Mouse (Mus musculus) hindbrain, embryonic 16.5 days (tissue): ENCODE data around the gene Cln5. TPM values are rescaled to one million over a fixed set of nuclear protein-coding genes. Genes with fewer than 3 reads are reported as not detected.

ENCODE experiments used
- ATAC-seq: fragments of 200-750 bp; cut with Nextera tagmentation; 2 replicates; pipeline ENCODE4 v1.8.0; 2017; ENCODE audit warnings: moderate TSS enrichment, moderate library complexity
- H3K27ac ChIP-seq: fragments of 300-500 bp; sonication (generic); 2 replicates; pipeline ENCODE4 v1.5.1; 2014; ENCODE audit warnings: low read depth, mild to moderate bottlenecking, control low read depth, low read length, moderate library complexity
- H3K27me3 ChIP-seq: fragments of 300-500 bp; sonication (generic); replicated peaks from 2 replicates; pipeline ENCODE4 v1.6.1; 2014; ENCODE audit warnings: low read length; ENCODE audit not compliant: control insufficient read depth, insufficient read depth
- H3K36me3 ChIP-seq: fragments of 300-500 bp; sonication (generic); 2 replicates; pipeline ENCODE4 v1.6.1; 2014; ENCODE audit warnings: mild to moderate bottlenecking, low read length, moderate library complexity, mixed read lengths; ENCODE audit not compliant: control insufficient read depth, insufficient read depth
- H3K4me1 ChIP-seq: fragments of 300-500 bp; sonication (generic); 2 replicates; pipeline ENCODE4 v1.6.1; 2014; ENCODE audit warnings: low read depth, low read length; ENCODE audit not compliant: control insufficient read depth, insufficient read depth
- H3K4me2 ChIP-seq: fragments of 300-500 bp; sonication (generic); 2 replicates; pipeline ENCODE4 v1.6.1; 2014; ENCODE audit warnings: mild to moderate bottlenecking, low read length, control low read depth, moderate library complexity
- H3K4me3 ChIP-seq: fragments of 300-500 bp; sonication (generic); 2 replicates; pipeline ENCODE4 v1.5.1; 2014; ENCODE audit warnings: mild to moderate bottlenecking, low read length, control low read depth, moderate library complexity
- H3K9ac ChIP-seq: fragments of 300-500 bp; sonication (generic); 2 replicates; pipeline ENCODE4 v1.6.1; 2014; ENCODE audit warnings: low read depth, mild to moderate bottlenecking, control low read depth, low read length, moderate library complexity
- H3K9me3 ChIP-seq: fragments of 300-500 bp; sonication (generic); 2 replicates; pipeline ENCODE4 v1.6.1; 2014; ENCODE audit warnings: mild to moderate bottlenecking, low read length, moderate library complexity; ENCODE audit not compliant: control insufficient read depth
- WGBS: fragments of 180-500 bp; shearing (Covaris S2); extraction: QIAGEN DNeasy Blood & Tissue Kit; methylation state at CpG from one replicate; pipeline ENCODE4 v1.1.7; 2014; 5-methylcytosine and 5-hydroxymethylcytosine counted together
- polyA plus RNA-seq: library from polyadenylated mRNA; unstranded; fragments of >200 nt; fragmentation: Nextera tagmentation; extraction: Ambion mirVana; gene quantifications from 2 replicates; pipeline ENCODE4 v1.2.1, GENCODE M21; 2015

Gene Cln5
- polyA plus RNA-seq, 1 experiment from 2014 or later = 12.1 TPM

DNA sequence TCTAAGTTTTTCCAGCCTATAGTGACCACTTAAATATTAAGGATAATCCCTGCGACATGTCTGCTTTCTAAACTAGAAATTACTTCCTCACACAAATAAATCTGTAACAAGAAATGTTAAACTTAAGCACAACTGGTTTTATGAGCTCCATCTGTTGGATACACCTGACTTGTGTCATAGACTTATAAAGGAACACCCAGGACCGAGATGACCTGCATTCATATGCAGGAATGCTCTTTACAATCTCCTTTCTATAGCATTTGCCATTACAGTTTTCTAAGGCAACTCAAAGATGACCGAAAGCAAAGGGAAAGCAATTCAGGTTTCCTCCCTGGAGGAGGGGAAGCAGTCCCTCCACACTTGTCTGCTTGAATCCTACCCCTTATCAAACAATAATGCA, 23.2 kb downstream of the Cln5 start:
- no peak overlapping the region for H3K9ac ChIP-seq
- H3K27me3 ChIP-seq = no peaks in the 10 kb centered on the region
- H3K27ac ChIP-seq = no peak overlapping the region
- peaks cover 7% of the 10 kb centered on the region for H3K36me3 ChIP-seq
- no peak for ATAC-seq
- no peaks in the 10 kb centered on the region for H3K9me3 ChIP-seq
- WGBS = 91% methylated on average over 3 of the region's 3 CpGs
- H3K4me2 ChIP-seq = no peak overlapping the region
- H3K4me1 ChIP-seq = peaks cover 21% of the 10 kb centered on the region
- H3K4me3 ChIP-seq = no peak overlapping the region

DNA sequence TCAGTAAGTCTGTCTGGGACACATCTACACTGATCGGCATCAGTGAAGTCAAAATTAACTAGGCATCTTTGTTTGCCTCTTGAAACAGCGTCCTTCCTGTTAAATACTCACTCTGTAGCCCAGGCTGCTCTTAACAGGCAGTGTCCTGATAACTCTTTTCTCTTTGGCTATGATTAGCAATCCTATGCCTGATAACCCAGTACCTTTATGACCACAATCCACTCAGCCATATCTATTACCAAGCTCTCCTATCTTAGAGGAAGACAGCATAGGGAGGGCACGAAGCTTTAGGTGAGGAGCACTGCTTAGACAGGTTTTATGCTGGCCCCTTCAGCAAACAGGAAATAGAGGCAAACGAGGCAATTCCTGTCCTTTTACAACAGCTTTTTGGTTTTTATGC, 23.7 kb downstream of the Cln5 start:
- WGBS = 86% methylated on average over 4 of the region's 4 CpGs
- ATAC-seq = no peak
- no peak overlapping the region for H3K9ac ChIP-seq

DNA sequence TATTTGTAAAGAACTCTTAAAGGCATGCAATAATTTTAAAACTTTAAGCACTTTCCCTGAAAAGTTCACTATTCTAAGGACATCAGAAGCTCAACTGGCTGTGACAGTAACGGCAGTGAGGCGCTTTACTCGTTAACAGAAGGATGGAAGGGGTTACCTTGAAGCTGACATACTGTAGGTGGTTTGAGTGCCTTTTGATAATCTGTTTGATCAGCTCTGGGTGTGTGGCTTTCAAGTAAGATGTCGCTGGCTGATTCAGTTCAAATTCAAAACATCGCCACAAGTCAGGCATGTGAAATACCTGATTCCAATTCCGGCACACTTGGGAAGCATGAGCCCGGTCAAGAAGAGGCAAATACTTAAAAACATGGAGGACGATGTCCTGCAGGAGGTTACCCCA, 25.0 kb downstream of the Cln5 start:
- no peak overlapping the region for H3K9ac ChIP-seq

More for the DNA sequence above, 23.7 kb downstream of the Cln5 start:
- H3K4me2 ChIP-seq = no peak overlapping the region
- no peaks in the 10 kb centered on the region for H3K27me3 ChIP-seq
- no peaks in the 10 kb centered on the region for H3K9me3 ChIP-seq
- peaks cover 6% of the 10 kb centered on the region for H3K36me3 ChIP-seq
- peaks cover 21% of the 10 kb centered on the region for H3K4me1 ChIP-seq
- no peak overlapping the region for H3K4me3 ChIP-seq
- no peak overlapping the region for H3K27ac ChIP-seq

DNA sequence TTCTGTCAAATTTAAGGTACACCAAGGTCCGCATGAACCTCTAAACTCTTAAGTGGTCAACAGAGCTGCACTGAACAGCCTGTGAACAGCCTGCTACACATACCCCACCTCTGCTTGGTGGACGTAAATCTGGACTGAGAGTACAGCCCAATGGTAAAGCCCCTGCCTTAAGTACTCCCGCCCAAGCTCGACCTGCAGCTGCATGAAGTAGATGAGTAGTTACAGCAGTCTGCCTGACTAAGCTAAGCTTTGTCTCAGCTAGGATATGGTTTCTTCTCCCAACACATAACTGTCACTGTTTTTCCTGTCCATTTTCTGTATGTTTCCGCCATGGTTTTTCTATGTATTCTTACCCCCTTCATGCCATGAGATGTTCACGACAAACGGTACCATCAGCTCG, 25.8 kb downstream of the Cln5 start:
- Histone ChIP-seq H3K27ac (no peak overlapping the region), H3K4me1 (peaks cover 21% of the 10 kb centered on the region), H3K9ac (no peak overlapping the region), H3K36me3 (peaks cover 3% of the 10 kb centered on the region; the same call in 1 of the 2 replicates), H3K27me3 (no peaks in the 10 kb centered on the region), H3K4me3 (no peak overlapping the region), H3K4me2 (no peak overlapping the region), H3K9me3 (no peaks in the 10 kb centered on the region)
- no peak for ATAC-seq
- 91% methylated on average over 8 of the region's 8 CpGs for WGBS

More for the DNA sequence above, 25.0 kb downstream of the Cln5 start:
- Histone ChIP-seq H3K9me3 (no peaks in the 10 kb centered on the region), H3K4me3 (no peak overlapping the region), H3K4me2 (no peak overlapping the region), H3K36me3 (peaks cover 3% of the 10 kb centered on the region; the same call in 1 of the 2 replicates), H3K4me1 (peaks cover 21% of the 10 kb centered on the region), H3K27ac (no peak overlapping the region), H3K27me3 (no peaks in the 10 kb centered on the region)
- WGBS = 89% methylated on average over 8 of the region's 8 CpGs
- no peak for ATAC-seq

DNA sequence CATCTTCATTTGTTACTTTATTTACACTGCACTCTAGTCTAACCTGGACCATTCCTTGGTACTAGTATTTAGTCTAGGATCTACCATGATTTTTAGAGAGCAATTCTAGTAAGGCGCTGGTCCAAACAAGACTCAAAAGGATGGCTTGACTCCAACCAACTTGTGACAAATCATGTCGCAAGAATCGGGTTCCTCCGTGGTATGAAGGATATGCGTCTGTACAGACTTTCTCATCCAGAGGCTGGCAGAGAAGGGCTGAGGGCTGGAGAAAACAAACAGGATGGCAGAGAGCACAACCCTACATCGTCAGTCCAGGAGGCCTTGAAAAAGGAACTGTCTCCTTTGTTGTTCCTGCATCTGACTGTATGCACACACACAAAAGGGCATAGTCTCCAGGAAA, 26.6 kb downstream of the Cln5 start:
- 0 out of 2 replicates have a peak overlapping the region, but pooled peaks have one; percentile 14 for H3K4me2 ChIP-seq
- no peaks in the 10 kb centered on the region for H3K27me3 ChIP-seq
- H3K36me3 ChIP-seq = peaks cover 3% of the 10 kb centered on the region; the same call in 1 of the 2 replicates
- 69% methylated on average over 6 of the region's 6 CpGs for WGBS
- H3K4me1 ChIP-seq = peaks cover 21% of the 10 kb centered on the region
- H3K27ac ChIP-seq = no peak overlapping the region
- H3K9me3 ChIP-seq = no peaks in the 10 kb centered on the region
- no peak overlapping the region for H3K9ac ChIP-seq
- ATAC-seq = no peak
- H3K4me3 ChIP-seq = no peak overlapping the region

DNA sequence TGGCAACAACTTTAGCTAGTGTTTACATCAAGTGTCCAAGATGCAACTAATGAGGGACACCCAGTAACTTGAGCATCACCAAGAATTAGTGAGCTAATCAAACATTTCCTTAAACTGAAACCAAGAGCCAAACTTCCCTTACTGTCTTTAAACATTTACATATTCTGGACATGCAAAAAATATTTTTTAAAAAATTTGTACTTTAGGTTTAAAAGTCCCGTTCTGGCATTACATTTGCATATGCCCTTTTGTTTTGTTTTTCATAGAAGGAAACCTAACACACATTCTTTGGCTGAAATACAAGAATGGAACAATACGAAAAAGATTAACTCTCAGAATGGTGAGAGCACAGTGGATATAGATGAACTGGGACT, 28.2 kb downstream of the Cln5 start:
- H3K9me3 ChIP-seq = no peaks in the 10 kb centered on the region
- peak overlapping the region; percentile 79 for H3K4me3 ChIP-seq
- 0% methylated on average over 2 of the region's 2 CpGs for WGBS
- H3K27me3 ChIP-seq = no peaks in the 10 kb centered on the region
- H3K9ac ChIP-seq = peak overlapping the region; percentile 88
- peaks cover 21% of the 10 kb centered on the region for H3K4me1 ChIP-seq
- H3K4me2 ChIP-seq = peak overlapping the region; percentile 81
- H3K27ac ChIP-seq = no peak overlapping the region; the same call in 1 of the 2 replicates
- no peak for ATAC-seq
- peaks cover 3% of the 10 kb centered on the region; the same call in 1 of the 2 replicates for H3K36me3 ChIP-seq

DNA sequence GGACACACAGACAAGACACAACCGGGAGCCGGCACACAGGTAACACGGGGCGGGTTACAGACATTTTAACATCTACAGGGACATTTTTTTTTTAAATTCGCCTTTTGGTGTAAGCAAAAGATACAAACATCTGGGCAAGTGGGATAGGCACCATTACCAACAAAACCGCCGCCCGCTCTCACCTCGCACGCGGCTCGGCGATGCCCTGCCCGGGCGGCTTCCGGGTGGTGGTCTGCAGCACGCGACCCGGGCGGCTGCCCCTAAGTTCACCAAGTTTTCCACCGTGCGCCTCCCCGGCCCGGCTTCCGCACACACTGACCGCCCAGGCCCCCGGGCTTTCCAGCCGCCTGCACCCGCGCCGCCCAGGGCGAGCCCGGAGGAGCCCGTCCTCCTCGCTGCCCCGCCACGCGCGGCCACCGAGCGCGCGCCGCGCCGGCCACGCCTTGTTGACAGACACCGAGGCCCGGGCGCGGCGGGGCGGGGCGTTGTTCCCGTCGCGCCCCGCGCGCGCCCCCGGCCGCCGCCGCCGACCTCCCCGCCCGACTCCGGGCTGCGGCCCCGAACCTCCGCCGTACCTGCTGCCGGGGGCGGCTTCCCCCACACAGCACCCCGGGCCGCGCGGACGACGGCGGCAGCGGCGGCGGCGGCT, 28.7 kb downstream of the Cln5 start:
- Histone ChIP-seq H3K4me2 (peak overlapping the region; percentile 81), H3K27me3 (no peaks in the 10 kb centered on the region), H3K4me3 (peak overlapping the region; percentile 79), H3K27ac (peak overlapping the region; percentile 97), H3K9ac (peak overlapping the region; percentile 88), H3K36me3 (peaks cover 3% of the 10 kb centered on the region; the same call in 1 of the 2 replicates), H3K9me3 (no peaks in the 10 kb centered on the region), H3K4me1 (peaks cover 20% of the 10 kb centered on the region)
- WGBS = under 1% methylated on average over 61 of the region's 86 CpGs
- peak; percentile 86 for ATAC-seq

DNA sequence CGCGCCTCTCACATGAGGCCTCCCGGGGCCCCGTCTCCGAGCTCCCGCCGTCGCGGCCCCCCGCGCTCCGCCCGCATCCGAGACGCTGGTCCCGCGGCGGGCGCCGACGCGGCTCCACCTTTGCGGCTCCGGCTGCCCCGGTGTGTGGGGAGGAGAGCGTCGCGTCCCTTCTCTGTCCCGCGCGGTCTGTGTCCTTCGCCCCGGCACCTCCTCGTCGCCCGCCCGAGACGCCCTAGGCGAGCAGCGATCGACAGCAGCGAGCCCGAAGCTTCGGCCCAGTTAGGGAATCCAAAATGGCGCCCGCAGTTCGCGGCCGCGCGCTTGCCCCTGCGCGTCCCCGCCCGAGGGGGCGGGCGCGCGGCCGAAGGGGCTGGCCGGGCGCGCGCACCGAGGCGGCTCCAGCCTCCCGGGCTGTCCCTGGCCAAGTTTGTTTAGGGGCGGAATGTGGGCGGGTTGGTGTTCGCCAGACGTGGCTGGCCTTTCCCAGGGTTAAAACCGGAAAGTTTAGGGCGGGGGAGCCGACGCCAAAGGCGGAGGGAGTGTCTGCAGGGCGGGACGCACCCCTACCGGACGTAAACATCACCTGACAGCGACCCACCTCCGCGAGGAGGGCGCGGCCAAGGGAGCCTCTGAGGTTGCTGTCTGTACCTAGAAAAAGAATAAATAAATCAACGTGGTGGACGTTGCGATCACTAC, 29.4 kb downstream of the Cln5 start, which contains the start of gene Fbxl3:
Gene Fbxl3, minus strand, starts transcription at position 329 of the 696 bp plus-strand sequence.
- peak within 1 kb of the TSS; percentile 81 for H3K4me2 ChIP-seq
- peak within 1 kb of the TSS; percentile 79 for H3K4me3 ChIP-seq
- H3K36me3 ChIP-seq = peaks cover 3% of the 10 kb centered on the region; the same call in 1 of the 2 replicates
- under 1% methylated on average over 83 of the region's 88 CpGs for WGBS
- ATAC-seq = peak; percentile 87
- H3K9ac ChIP-seq = peak within 1 kb of the TSS; percentile 88
- H3K9me3 ChIP-seq = no peaks in the 10 kb centered on the region
- peaks cover 18% of the 10 kb centered on the region for H3K4me1 ChIP-seq
- no peaks in the 10 kb centered on the region for H3K27me3 ChIP-seq
- H3K27ac ChIP-seq = peak within 1 kb of the TSS; percentile 97

DNA sequence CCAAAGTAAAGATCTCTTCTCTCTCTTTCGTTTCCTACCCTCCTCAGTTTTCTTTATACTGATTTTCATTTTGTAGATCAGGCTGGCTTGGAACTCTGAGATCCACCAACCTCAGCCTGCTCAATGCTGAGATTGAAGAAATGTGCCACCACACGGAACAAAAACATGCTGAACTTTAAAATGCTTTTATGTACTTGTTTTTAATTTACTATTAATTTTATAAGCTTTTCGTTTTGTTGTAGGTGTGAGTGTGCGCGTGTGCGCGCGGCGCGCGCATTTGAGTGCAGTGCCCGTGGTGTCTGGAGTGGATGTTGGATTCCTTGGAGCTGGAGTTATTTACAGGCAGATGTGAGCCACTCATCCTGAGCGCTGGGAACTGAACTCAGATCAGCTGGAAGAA, 30.3 kb downstream of the Cln5 start:
- Histone ChIP-seq H3K9ac (no peak overlapping the region), H3K27ac (no peak overlapping the region), H3K4me3 (no peak overlapping the region), H3K36me3 (no peaks in the 10 kb centered on the region), H3K9me3 (no peaks in the 10 kb centered on the region), H3K4me1 (peaks cover 18% of the 10 kb centered on the region), H3K4me2 (no peak overlapping the region; the same call in 1 of the 2 replicates), H3K27me3 (no peaks in the 10 kb centered on the region)
- ATAC-seq = no peak
- WGBS = 84% methylated on average over 13 of the region's 13 CpGs
